ENCODE assay signal across 14 mouse cellular contexts in genomic region chr4:35400511-35400910, GRCm38 (mm10).
DNase-seq lines count a peak whose midpoint lies in the region; ATAC-seq lines count a peak whose summit lies in the region.
"Had no signal": no experiment of that assay in that cellular context is flagged by ENCODE, and none has a peak within 500 bp of the region (broad histone marks: within the 10 kb centered on the region; RNA-seq: fewer than 3 reads in every experiment).

No protein-coding gene starts in this region.

- no peaks in the 10 kb centered on the region for H3K36me3 ChIP-seq in forebrain, embryonic 13.5 days (ENCODE audit: poor library complexity, severe bottlenecking)
- no peaks in the 10 kb centered on the region for H3K36me3 ChIP-seq in forebrain, embryonic 10.5 days (replicated peaks)
- no peaks in the 10 kb centered on the region for H3K36me3 ChIP-seq in limb, embryonic 12.5 days
- no peaks in the 10 kb centered on the region for H3K36me3 ChIP-seq in intestine, embryonic 16.5 days (ENCODE audit: control insufficient read depth, insufficient read depth, low read length)
- H3K36me3 ChIP-seq: embryonic facial prominence, embryonic 13.5 days; heart, embryonic 13.5 days had no signal

- H3K9me3 ChIP-seq in forebrain, embryonic 13.5 days (replicated peaks) = no peaks in the 10 kb centered on the region
- no peaks in the 10 kb centered on the region for H3K9me3 ChIP-seq in forebrain, embryonic 10.5 days
- no peaks in the 10 kb centered on the region for H3K9me3 ChIP-seq in limb, embryonic 12.5 days
- H3K9me3 ChIP-seq in intestine, embryonic 16.5 days (ENCODE audit: control insufficient read depth, low read length) = no peaks in the 10 kb centered on the region
- H3K9me3 ChIP-seq: embryonic facial prominence, embryonic 13.5 days; heart, embryonic 13.5 days had no signal

- H3K4me3 ChIP-seq in forebrain, embryonic 13.5 days = no peak overlapping the region
- no peak overlapping the region for H3K4me3 ChIP-seq in forebrain, embryonic 10.5 days
- no peak overlapping the region for H3K4me3 ChIP-seq in limb, embryonic 12.5 days (replicated peaks)
- H3K4me3 ChIP-seq in intestine, embryonic 16.5 days (ENCODE audit: low read length) = no peak overlapping the region
- H3K4me3 ChIP-seq: embryonic facial prominence, embryonic 13.5 days; heart, embryonic 13.5 days had no signal

- no peak overlapping the region for H3K27ac ChIP-seq in forebrain, embryonic 13.5 days
- H3K27ac ChIP-seq in forebrain, embryonic 10.5 days = no peak overlapping the region
- no peak overlapping the region for H3K27ac ChIP-seq in limb, embryonic 12.5 days
- no peak overlapping the region for H3K27ac ChIP-seq in intestine, embryonic 16.5 days (ENCODE audit: low read length)
- H3K27ac ChIP-seq: embryonic facial prominence, embryonic 13.5 days; heart, embryonic 13.5 days had no signal

- intact Hi-C loops in gastrocnemius, postnatal 36 days (cut with DNase I) = no loop called here

- peak; percentile 71 for ATAC-seq in forebrain, embryonic 13.5 days
- ATAC-seq in frontal cortex, adult (ENCODE audit: low TSS enrichment) = peak; percentile 97
- 0 out of 2 replicates have a peak, but pooled peaks have one; percentile 42 for ATAC-seq in limb, embryonic 12.5 days (ENCODE audit: insufficient number of reproducible peaks, insufficient read depth, low FRiP score, low TSS enrichment, low read depth)
- ATAC-seq in megakaryocyte, adult 5-6 weeks (ENCODE audit: poor library complexity, severe bottlenecking) = no peak
- ATAC-seq in intestine, embryonic 16.5 days = no peak

- H3K27me3 ChIP-seq in forebrain, embryonic 13.5 days = no peaks in the 10 kb centered on the region
- no peaks in the 10 kb centered on the region for H3K27me3 ChIP-seq in forebrain, embryonic 10.5 days (ENCODE audit: poor library complexity, severe bottlenecking)
- H3K27me3 ChIP-seq in limb, embryonic 12.5 days = no peaks in the 10 kb centered on the region
- no peaks in the 10 kb centered on the region for H3K27me3 ChIP-seq in intestine, embryonic 16.5 days (replicated peaks; ENCODE audit: control insufficient read depth, insufficient read depth, low read length)
- H3K27me3 ChIP-seq: heart, embryonic 13.5 days had no signal

- no peak overlapping the region for H3K4me2 ChIP-seq in forebrain, embryonic 13.5 days
- no peak overlapping the region for H3K4me2 ChIP-seq in limb, embryonic 12.5 days
- no peak overlapping the region for H3K4me2 ChIP-seq in intestine, embryonic 16.5 days (ENCODE audit: low read depth, low read length)
- H3K4me2 ChIP-seq: embryonic facial prominence, embryonic 13.5 days; heart, embryonic 13.5 days; lung, embryonic 14.5 days had no signal

- no peak for DNase-seq in forebrain, embryonic 10.5 days (ENCODE audit: extremely low spot score, low spot score)
- peak; percentile 49 to 59 for DNase-seq in layer of hippocampus, postnatal 10 days (ENCODE audit: low spot score in 2 of 2)
- DNase-seq in gastrocnemius, postnatal 36 days = no peak
- DNase-seq: cerebellum, adult 9-11 months; gastrocnemius, postnatal 10 days; lung, embryonic 14.5 days; thymus, postnatal 4 days had no signal

- 82% methylated on average over 6 of the region's 6 CpGs for WGBS in forebrain, embryonic 13.5 days
- 89% methylated on average over 6 of the region's 6 CpGs for WGBS in forebrain, embryonic 10.5 days
- WGBS in limb, embryonic 12.5 days = 87% methylated on average over 6 of the region's 6 CpGs
- WGBS in intestine, embryonic 16.5 days = 83% methylated on average over 6 of the region's 6 CpGs

- peaks cover 9% of the 10 kb centered on the region; the same call in 1 of the 2 replicates for H3K4me1 ChIP-seq in forebrain, embryonic 13.5 days
- peaks cover 21% of the 10 kb centered on the region for H3K4me1 ChIP-seq in forebrain, embryonic 10.5 days
- H3K4me1 ChIP-seq in limb, embryonic 12.5 days (replicated peaks) = 0 out of 2 replicates have a peak, but pooled peaks cover 5% of the 10 kb centered on the region
- H3K4me1 ChIP-seq in intestine, embryonic 16.5 days (ENCODE audit: control insufficient read depth, insufficient read depth, low read length) = no peaks in the 10 kb centered on the region
- H3K4me1 ChIP-seq: heart, embryonic 13.5 days had no signal

- no peak overlapping the region for H3K9ac ChIP-seq in forebrain, embryonic 13.5 days
- no peak overlapping the region for H3K9ac ChIP-seq in limb, embryonic 12.5 days (replicated peaks)
- H3K9ac ChIP-seq in intestine, embryonic 16.5 days (ENCODE audit: low read depth, low read length) = no peak overlapping the region
- H3K9ac ChIP-seq: embryonic facial prominence, embryonic 13.5 days; heart, embryonic 13.5 days; lung, embryonic 14.5 days had no signal

Comparison
In these comparisons a context has a peak if more than half of its experiments do, and no peak if none do; other contexts are left out.
1. ATAC-seq: peak in forebrain, embryonic 13.5 days (single experiment), frontal cortex, adult (single experiment) and limb, embryonic 12.5 days (single experiment); none in megakaryocyte, adult 5-6 weeks (single experiment) and intestine, embryonic 16.5 days (single experiment).
2. DNase-seq: peak in layer of hippocampus, postnatal 10 days (2 of 2); none in forebrain, embryonic 10.5 days (single experiment) and gastrocnemius, postnatal 36 days (0 of 2).